Mouse (Mus musculus): ENCODE measurements around the gene Gm28079. TPM values are rescaled to one million over a fixed set of nuclear protein-coding genes. Genes with fewer than 3 reads are reported as not detected.

Gene Gm28079
- not detected for polyA plus RNA-seq (2014; fragmentation: Illumina TruSeq; extraction: RNeasy Lipid Tissue Mini Kit (QIAGEN cat#74804); ENCODE audit: low replicate concordance)

GRCm38 (mm10) chrY:70014799-70015198, at the start of gene Gm28079:
TSS of gene Gm28079 (minus strand) at chrY:70014899.

All from small intestine, adult 10 weeks (tissue).